Mouse (Mus musculus): ENCODE measurements around the gene Lgals3bp.

DNA sequence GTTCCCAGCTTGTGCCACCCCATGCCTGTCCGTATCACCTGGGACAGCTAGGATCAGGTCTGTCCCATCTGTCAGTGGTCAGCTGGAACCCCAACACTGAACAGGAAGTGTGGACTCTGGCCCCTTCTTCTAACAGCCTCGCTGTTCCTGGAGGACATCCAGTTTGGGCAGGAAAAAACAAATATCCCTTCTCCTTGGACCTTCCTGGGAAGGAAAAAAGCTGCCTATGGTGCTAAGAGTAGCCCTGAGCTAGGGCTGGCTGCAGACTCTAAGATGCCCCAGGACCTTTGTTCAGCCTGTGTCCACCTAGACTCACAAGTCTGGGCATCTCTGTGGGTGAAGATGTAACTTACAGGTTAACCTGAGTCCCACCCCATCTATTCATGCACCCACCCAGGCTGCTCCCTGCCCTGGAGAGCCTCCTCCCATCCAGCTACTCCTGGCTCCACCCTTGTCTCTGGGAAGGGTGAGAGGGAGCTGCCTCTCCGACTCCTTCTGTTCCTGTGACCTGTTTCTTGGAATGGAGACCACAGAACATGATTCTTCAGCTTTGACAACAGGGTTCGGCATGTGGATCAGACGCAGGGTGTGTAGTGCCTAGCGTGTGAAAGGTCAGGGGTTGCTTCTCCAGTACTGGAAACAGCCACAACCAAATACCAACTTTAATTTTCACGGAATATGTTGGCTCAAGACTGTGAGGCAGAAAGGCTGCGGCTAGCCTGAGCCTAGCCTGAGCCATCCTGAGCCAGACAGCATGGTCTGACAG lies 27.2 kb upstream of the Lgals3bp start:
- TF ChIP-seq CTCF (IDR thresholded peaks at IDR 0.05) (no peak), EP300 (IDR thresholded peaks at IDR 0.05) (no peak)

Measured in lung, postnatal 0 days (tissue).